Mouse (Mus musculus): Measurements from ENCODE around the gene Prr14. TPM values are rescaled to one million over a fixed set of nuclear protein-coding genes. Genes with fewer than 3 reads are reported as not detected.
"Not testable (repeated sequence)": the region's sequence is repeated elsewhere in the genome, so short reads cannot be mapped to it uniquely, and the experiment has no call there.

The Prr14 gene
- polyA plus RNA-seq, 1 experiment from 2014 or later = 44.5 TPM

DNA sequence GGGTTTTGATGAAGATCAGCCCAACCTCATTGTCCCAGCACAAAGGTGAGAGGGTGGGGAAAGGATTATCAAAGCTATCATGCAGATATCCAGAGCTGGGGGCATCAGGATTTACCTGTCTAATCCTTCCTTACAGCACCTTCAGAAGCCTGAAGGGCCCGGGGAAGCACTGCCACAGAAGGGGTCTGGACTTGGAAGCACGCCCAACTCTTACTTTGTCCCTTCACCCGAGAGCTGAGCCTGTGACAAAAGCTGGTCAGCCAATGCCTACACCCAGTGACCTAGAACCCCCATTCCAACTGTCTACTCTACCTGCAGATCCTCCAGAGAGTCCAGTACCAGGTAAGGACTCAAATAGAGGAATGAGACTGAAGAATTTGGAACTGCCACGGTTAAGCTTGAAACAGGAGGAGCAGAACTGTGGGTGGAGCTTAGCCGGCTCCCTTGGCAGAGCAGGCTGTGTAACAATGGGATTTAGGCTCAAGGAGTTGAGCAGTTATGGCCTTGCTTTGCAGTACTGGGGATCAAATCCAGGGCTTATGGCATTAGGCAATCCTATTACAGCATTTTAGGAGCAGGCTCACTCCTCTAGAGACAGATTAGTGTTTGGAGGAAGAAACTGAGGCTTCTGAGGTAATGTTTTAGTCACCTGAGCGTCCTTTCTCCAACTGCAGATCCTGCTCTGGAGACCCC is 15.1 kb downstream of the Prr14 start:
- 91% methylated on average over 6 of the region's 6 CpGs for WGBS
- H3K9me3 ChIP-seq = no peaks in the 10 kb centered on the region
- ATAC-seq (ENCODE audit: low read depth) = no peak
- H3K4me3 ChIP-seq = no peak overlapping the region
- no peak overlapping the region for H3K27ac ChIP-seq (replicated peaks)
- H3K9ac ChIP-seq = no peak overlapping the region
- H3K36me3 ChIP-seq = peaks cover 35% of the 10 kb centered on the region
- H3K27me3 ChIP-seq = no peaks in the 10 kb centered on the region
- H3K4me1 ChIP-seq (replicated peaks) = peaks cover 40% of the 10 kb centered on the region
- no peak overlapping the region for H3K4me2 ChIP-seq

DNA sequence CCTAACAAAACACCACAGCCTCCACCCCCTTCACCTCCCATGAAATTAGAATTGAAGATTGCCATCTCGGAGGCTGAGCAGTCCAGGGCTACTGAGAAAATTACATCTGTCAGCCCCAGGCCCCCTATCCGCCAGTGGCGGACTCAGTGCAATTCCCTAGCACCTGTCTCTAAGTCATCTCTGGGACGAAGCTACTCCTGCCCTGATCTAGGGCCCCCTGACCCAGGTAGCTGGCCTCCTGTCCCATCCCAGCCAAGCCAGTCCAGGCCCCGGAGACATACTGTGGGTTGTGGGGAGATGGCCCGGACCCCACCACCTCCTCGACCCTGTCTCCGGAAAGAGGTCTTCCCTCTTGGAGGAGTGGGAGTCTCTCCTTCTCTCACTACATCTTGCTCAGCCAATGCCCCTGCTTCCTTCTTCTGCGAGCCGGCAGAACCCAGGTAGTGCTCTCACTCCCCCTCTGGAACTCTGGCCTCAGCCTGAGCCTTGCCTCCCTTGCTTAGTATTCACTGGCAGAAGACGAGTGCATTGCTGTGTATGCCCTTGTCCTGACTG is 15.9 kb downstream of the Prr14 start:
- no peaks in the 10 kb centered on the region for H3K27me3 ChIP-seq
- no peak overlapping the region for H3K4me2 ChIP-seq
- no peaks in the 10 kb centered on the region for H3K9me3 ChIP-seq
- peaks cover 40% of the 10 kb centered on the region for H3K4me1 ChIP-seq (replicated peaks)
- no peak overlapping the region for H3K9ac ChIP-seq
- WGBS = 93% methylated on average over 11 of the region's 11 CpGs
- ATAC-seq (ENCODE audit: low read depth) = no peak
- H3K27ac ChIP-seq (replicated peaks) = no peak overlapping the region
- H3K36me3 ChIP-seq = peaks cover 35% of the 10 kb centered on the region
- no peak overlapping the region for H3K4me3 ChIP-seq

DNA sequence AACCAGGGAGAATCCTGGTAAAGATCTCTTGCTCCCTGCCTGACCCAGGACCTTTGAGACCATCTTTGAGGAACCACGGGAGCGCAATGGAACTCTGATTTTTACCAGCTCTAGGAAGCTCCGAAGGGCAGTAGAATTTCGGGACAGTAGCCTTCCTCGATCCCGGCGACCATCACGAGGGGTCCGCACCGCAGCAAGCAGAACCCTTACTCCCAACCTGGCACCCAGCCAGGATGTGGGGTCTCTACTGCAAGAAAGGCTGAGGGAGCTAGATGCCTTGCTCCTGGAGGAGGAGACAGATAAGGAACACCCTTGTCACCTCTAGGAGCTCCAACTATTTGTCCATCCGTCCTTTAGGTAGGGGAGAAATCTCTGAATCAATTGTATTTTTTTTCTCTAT is 16.9 kb downstream of the Prr14 start:
- 93% methylated on average over 11 of the region's 11 CpGs for WGBS
- Histone ChIP-seq H3K27me3 (no peaks in the 10 kb centered on the region), H3K9me3 (no peaks in the 10 kb centered on the region), H3K4me1 (replicated peaks) (peaks cover 51% of the 10 kb centered on the region), H3K27ac (replicated peaks) (no peak overlapping the region), H3K4me2 (no peak overlapping the region), H3K36me3 (peaks cover 42% of the 10 kb centered on the region), H3K9ac (no peak overlapping the region), H3K4me3 (no peak overlapping the region)
- no peak for ATAC-seq (ENCODE audit: low read depth)

DNA sequence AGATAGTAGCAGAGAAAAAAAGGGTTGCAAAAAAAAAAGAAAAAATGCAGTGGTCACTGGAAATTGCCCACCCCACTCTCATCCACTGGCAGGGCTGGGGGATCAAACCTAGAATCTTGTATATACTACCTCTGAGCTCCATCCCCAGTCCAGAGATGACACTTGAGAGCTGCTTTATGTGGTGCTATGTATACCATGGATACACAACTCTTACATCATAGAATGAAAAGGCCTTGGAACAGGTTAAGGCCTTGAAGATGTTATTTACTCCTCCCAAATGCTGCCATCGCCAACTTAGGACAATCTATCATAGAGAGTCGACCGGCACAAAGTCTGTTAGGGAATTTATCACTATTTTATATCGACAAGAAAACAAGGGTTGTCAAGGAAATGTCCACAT is 17.4 kb downstream of the Prr14 start:
- WGBS = 85% methylated on average over 4 of the region's 4 CpGs
- Histone ChIP-seq H3K27ac (replicated peaks) (peak overlapping the region; percentile 96), H3K9me3 (no peaks in the 10 kb centered on the region), H3K36me3 (peaks cover 47% of the 10 kb centered on the region), H3K4me1 (replicated peaks) (peaks cover 55% of the 10 kb centered on the region), H3K27me3 (no peaks in the 10 kb centered on the region), H3K4me2 (peak overlapping the region; percentile 100), H3K4me3 (peak overlapping the region; percentile 98), H3K9ac (peak overlapping the region; percentile 65)
- no peak for ATAC-seq (ENCODE audit: low read depth)

DNA sequence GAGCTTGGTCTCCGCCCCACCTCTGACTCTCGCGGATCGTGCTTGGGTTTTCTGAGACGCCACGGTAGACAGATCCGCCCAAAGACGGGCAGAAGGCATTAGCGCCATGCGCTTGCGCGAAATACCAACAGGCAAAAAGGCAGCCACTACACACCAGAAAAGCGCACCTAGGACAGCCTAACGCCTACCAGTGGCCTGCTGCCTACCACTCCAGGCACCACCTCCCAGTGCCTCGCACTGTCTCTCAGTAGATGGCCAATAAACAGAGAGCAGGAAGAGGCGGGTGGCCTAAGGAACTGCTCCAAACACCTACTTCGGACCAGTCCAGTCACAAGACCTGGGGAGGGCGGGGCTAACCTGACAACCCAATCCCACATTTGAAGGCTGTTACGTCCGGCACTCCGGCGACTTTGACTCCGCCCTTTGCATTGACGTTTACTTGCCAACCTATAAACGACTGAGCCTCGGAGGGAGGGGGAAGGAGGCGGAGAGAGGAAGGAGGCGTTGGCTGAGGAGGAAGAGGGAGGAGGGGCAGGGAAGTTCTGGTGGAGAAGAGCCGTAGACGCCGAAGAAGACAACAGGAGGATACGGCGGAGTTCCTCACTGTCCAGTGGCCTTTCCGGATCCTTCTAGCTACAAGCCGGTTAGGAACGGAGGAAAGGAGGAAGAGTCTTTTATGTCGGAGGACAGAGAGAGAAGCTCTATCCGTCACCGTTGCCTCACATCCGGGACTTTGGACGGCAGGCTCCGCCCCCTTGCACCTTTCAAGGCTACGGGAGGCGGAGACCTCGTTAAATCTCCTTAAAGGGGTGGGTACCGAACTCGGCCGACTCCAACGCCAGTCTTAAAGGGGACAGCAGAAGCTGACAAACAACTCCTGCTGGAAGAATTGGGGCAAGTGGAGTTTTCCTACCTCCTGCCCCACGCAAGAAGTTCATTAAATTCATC is 18.6 kb downstream of the Prr14 start:
- H3K27ac ChIP-seq (replicated peaks) = peak overlapping the region; percentile 96
- peak; percentile 94 for ATAC-seq (ENCODE audit: low read depth)
- peaks cover 58% of the 10 kb centered on the region for H3K36me3 ChIP-seq
- H3K4me3 ChIP-seq = peak overlapping the region; percentile 98
- WGBS = under 1% methylated on average over 50 of the region's 50 CpGs
- H3K4me1 ChIP-seq (replicated peaks) = peaks cover 50% of the 10 kb centered on the region
- H3K27me3 ChIP-seq = no peaks in the 10 kb centered on the region
- peak overlapping the region; percentile 99 for H3K9ac ChIP-seq
- no peaks in the 10 kb centered on the region for H3K9me3 ChIP-seq
- H3K4me2 ChIP-seq = peak overlapping the region; percentile 100

DNA sequence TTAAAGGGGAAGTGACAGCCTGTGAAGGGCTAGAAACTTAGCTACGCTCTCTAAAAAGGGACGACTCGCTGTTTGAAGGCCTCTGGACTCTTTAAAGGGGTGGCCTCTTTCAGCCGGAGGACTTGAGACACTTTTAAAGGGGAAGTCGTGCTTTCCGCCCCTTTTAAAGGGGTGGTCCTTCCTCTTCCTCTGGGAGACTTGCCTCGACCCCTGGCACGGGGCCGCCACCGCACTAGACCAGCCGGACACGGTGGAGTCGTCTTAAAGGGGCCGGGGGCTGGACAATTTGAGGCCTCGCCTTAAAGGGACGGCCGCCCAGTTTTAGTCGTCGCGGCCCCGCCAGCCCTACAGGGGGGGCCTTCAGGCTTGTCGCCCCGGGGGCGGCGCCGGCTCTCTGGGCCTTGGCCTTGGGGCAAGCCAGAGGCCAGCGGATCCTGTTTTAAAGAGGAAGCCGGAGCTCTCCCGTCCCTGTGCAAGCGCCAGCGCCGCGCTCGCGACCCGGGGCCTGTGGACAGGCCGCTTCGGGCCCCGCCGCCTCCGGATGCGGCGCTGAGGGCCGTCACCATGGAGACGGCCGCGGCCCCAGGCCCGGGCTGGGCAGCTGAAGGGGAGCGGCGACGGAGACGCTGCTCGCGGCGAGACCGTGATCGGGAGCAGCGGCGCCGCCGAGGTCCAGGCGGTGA is 19.4 kb downstream of the Prr14 start, which contains the start of gene Fbrs:
Gene Fbrs, plus strand, starts transcription at position 565 of the 683 bp plus-strand sequence.
- Histone ChIP-seq H3K27me3 (no peaks in the 10 kb centered on the region), H3K27ac (replicated peaks) (peak within 1 kb of the TSS; percentile 96), H3K4me1 (replicated peaks) (peaks cover 45% of the 10 kb centered on the region), H3K9ac (peak within 1 kb of the TSS; percentile 99), H3K4me3 (peak within 1 kb of the TSS; percentile 98), H3K36me3 (peaks cover 59% of the 10 kb centered on the region), H3K4me2 (peak within 1 kb of the TSS; percentile 100), H3K9me3 (no peaks in the 10 kb centered on the region)
- ATAC-seq (ENCODE audit: low read depth) = peak; percentile 84
- under 1% methylated on average over 61 of the region's 62 CpGs for WGBS

DNA sequence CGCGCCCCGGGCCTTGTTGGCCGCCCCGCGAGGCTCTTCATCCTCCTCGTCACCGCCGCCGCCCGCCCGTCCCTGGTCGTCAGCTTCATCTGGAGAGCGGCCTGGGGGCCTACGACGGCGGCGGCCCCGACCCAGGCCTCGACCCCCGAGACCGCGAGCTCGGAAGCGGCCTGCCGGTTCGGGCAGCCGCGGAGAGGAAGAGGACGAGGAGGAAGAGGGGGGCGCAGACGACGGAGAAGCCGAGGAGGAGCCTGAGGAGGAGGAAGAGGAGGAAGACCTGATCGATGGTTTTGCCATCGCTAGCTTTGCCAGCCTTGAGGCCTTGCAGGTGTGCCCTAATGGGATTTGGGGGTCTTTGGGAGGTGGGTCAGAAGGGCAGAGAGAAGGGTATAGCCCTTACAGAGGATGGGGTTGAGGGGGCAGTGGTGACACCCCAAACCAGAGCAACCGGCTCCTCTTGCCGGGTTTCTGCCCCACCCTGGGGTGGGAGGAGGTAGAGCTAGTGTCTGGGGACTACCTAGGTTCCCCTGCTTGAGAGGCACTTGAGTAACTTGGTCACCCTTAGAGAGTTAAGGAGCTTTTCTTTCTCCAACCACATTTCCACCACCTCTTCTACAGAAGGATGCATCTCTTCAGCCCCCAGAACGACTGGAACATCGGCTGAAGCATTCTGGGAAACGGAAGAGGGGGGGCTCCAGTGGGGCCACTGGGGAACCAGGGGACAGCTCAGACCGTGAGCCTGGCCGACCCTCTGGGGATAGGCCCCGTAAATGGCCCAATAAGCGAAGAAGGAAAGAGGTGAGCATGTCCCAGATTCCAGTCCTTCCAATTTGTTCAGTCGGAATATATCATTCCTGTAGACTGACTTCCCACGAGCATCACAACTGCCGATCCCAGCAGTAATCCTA is 20.2 kb downstream of the Prr14 start:
- peaks cover 59% of the 10 kb centered on the region for H3K36me3 ChIP-seq
- peak overlapping the region; percentile 100 for H3K4me2 ChIP-seq
- H3K9ac ChIP-seq = peak overlapping the region; percentile 99
- no peaks in the 10 kb centered on the region for H3K27me3 ChIP-seq
- peak overlapping the region; percentile 98 for H3K4me3 ChIP-seq
- ATAC-seq (ENCODE audit: low read depth) = no peak
- H3K4me1 ChIP-seq (replicated peaks) = peaks cover 45% of the 10 kb centered on the region
- no peaks in the 10 kb centered on the region for H3K9me3 ChIP-seq
- peak overlapping the region; percentile 96 for H3K27ac ChIP-seq (replicated peaks)
- 3% methylated on average over 48 of the region's 48 CpGs for WGBS

DNA sequence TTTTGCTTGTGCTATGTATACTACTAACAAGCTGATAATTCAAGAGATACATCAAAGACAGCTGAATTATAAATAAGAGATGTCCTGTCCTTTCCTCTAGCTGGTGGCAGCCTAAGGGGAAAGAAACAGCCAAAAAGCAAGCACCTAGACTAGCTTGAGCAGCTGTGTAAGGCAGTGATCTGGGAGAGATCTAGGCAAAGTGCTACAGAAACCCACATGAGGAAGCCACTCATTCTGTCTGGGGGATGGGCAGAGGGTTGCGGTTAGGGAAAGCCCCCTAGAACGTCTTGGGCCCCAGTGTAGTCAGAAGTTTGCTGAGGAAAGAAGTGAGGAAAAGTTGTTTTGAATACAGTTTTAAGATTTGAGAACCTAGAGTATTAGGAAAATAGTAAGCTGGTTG is 20.9 kb downstream of the Prr14 start:
- Histone ChIP-seq H3K4me2 (peak overlapping the region; percentile 100), H3K4me1 (replicated peaks) (peaks cover 45% of the 10 kb centered on the region), H3K9ac (peak overlapping the region; percentile 99), H3K27ac (replicated peaks) (0 out of 2 replicates have a peak overlapping the region, but pooled peaks have one; percentile 96), H3K36me3 (peaks cover 59% of the 10 kb centered on the region), H3K4me3 (peak overlapping the region; percentile 98), H3K9me3 (no peaks in the 10 kb centered on the region), H3K27me3 (no peaks in the 10 kb centered on the region)
- 80% methylated on average over 2 of the region's 2 CpGs for WGBS
- no peak for ATAC-seq (ENCODE audit: low read depth)

DNA sequence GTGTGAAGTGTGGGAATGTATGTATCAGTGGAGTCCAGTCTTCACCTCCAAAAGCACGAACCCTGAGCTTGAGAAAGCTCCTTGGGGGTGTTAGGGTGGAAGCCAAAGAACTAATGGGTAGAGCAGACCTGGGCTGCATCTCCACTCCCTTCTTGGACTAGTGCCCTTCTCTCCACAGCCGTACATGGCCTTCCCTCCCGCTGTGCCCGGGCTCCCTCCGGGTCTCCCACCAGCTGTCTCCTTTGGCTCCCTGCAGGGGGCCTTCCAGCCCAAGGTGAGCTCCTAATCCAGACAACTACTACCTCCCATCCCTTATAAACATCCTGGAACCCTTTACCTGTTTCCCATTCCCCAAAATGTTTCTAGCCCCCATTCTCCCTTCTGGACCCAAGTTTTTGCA is 26.0 kb downstream of the Prr14 start:
- ATAC-seq (ENCODE audit: low read depth) = no peak
- Histone ChIP-seq H3K27ac (replicated peaks) (no peak overlapping the region), H3K9me3 (no peaks in the 10 kb centered on the region), H3K27me3 (no peaks in the 10 kb centered on the region), H3K4me2 (no peak overlapping the region), H3K4me3 (no peak overlapping the region), H3K9ac (no peak overlapping the region), H3K4me1 (replicated peaks) (peaks cover 20% of the 10 kb centered on the region), H3K36me3 (peaks cover 95% of the 10 kb centered on the region)
- 73% methylated on average over 5 of the region's 5 CpGs for WGBS

DNA sequence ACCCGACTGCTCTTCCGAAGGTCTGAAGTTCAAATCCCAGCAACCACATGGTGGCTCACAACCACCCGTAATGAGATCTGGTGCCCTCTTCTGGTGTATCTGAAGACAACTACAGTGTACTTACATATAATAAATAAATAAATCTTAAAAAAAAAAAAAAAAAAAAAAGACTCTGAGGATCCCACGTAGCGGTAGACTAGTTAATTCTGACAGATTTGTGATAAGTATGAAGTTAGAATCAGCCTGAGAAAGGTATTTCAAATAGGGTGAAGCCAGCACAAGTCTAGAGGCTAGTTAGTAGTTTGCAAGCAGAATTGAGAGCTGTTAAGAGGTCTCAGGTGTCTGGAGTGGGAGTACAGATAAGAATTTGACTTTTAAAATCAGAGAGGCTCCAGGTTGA is 29.0 kb downstream of the Prr14 start:
- not testable (repeated sequence) for ATAC-seq (ENCODE audit: low read depth); H3K9me3 ChIP-seq; H3K27me3 ChIP-seq; H3K27ac ChIP-seq (replicated peaks); H3K4me2 ChIP-seq; H3K9ac ChIP-seq; H3K4me1 ChIP-seq (replicated peaks); H3K4me3 ChIP-seq
- WGBS = 83% methylated on average over 5 of the region's 5 CpGs
- peaks cover 93% of the 10 kb centered on the region for H3K36me3 ChIP-seq

DNA sequence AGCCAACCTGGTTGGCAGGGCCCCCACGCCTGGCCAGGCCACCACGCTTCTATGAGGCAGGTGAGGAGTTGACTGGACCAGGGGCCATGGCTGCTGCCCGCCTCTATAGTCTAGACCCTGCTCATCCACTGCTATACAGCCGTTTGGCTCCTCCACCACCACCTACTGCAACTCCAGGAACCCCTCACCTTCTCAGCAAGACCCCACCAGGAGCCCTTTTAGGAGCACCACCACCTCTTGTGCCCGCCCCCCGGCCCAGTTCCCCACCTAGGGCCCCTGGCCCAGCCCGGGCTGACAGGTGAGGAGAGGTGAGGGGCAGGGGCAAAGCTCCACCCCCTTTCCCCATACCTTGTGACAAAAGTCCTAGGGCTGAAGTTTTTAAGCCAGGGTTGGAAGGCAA is 30.6 kb downstream of the Prr14 start:
- Histone ChIP-seq H3K4me2 (no peak overlapping the region), H3K4me1 (replicated peaks) (no peaks in the 10 kb centered on the region), H3K27me3 (no peaks in the 10 kb centered on the region), H3K27ac (replicated peaks) (no peak overlapping the region), H3K4me3 (no peak overlapping the region), H3K9ac (no peak overlapping the region), H3K9me3 (no peaks in the 10 kb centered on the region), H3K36me3 (peaks cover 77% of the 10 kb centered on the region)
- WGBS = 96% methylated on average over 7 of the region's 7 CpGs
- ATAC-seq (ENCODE audit: low read depth) = no peak

Data from neural tube, embryonic 13.5 days (tissue).